Mouse (Mus musculus): ENCODE measurements at regions not wholly inside any gene's neighbourhood (a gene's known extent, or its start where the extent isn't known, plus 50 kb on each side); places are given as distances from the start of the nearest gene placed in this dataset.

DNA sequence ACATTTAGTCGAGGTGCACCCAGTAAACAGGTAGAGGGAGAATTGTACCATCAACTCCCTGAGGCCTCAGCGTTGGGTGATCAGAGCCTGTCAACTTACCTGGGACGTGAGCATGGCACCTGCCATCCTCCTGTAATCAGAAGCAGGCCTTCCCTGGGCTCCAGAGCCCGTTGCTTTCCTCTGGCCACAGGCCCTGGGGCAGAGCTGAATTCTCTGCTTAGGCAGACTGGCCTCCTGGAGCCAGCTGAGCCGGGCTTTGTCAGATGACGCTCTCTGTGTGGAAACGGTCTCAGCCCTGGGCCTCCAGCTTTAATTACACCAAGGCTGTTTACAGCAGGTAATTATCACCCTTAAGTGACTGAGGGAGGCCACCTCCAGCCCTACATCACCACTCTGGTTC, 92.6 kb upstream of the Pmepa1 start:
- no peak for DNase-seq (ENCODE audit: low spot score)

DNA sequence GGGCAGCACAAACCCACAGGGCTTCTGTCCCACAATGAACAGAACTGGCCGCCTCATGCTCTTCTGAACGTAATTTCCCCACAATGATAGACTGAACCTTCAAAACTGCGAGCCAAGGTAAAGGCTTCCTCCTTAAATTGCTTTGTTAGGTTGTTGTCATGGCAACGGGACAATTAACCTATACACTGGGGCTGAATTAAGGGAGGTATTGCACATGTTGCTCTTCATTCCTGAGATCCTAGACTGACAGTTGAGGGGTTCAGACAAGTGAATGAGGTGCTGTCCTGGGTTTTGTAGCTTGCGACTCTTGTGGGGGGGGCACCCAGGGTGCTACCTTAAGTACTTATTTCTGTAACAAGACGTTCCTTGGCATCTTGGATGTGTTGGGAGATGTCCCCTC, 100.6 kb upstream of the Pmepa1 start:
- DNase-seq (ENCODE audit: low spot score), result no peak

DNA sequence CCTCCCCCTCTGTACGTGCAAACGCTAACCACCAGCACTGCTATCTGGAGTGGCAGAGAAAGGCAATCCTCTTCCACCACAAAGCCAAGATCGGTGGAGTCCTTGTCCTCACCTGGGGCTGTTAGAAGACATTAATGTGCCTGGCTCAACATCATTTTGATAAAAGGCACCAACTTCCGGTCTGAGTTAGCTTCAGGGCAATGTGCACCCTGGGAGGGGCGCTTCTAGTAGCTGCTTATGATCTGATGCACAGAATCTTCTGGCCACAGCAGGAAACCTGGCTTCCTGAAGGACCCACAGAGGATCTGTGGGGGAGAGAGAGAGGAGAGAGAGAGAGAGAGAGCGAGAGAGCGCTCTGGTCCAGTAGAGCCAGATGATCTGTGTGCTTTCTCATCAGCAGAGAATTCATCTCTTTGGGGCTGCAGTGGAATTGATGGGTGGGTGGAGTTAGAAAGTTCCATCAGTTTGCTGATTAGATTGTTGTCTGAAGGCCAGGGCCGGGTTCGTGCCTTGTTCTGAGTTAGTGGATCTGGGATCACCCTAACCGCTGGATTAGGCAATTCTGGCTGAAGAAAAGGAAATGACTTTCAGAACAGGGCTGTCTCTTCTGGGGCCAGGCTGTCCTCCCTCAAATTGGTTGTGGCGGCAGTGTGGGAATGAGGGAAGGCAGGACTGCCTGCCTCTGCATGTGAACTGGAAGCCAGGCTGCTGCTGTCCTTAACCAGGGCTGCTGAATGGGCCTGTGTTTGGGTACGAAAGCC, 101.3 kb upstream of the Pmepa1 start:
- peak; percentile 12 for DNase-seq (ENCODE audit: low spot score)

DNA sequence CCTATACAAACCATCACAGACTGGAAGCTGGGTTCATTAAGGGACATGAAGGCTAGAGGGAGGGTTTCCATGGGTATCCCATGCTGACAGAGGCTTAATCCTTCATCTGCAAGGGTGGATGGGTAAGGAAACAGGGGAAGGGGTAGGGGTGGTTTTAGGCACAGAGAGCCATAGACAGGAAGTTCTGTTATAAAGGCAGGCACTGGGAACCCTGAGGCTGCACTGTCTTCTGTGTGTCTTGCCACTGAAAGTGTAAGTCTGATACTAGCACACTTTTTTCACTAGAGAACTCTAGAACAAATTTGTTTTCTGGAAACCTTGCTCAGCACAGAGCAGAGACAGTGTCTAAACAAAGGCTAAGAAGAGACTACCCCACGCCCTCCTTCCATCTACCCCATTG, 103.4 kb upstream of the Pmepa1 start:
- no peak for DNase-seq (ENCODE audit: low spot score)

DNA sequence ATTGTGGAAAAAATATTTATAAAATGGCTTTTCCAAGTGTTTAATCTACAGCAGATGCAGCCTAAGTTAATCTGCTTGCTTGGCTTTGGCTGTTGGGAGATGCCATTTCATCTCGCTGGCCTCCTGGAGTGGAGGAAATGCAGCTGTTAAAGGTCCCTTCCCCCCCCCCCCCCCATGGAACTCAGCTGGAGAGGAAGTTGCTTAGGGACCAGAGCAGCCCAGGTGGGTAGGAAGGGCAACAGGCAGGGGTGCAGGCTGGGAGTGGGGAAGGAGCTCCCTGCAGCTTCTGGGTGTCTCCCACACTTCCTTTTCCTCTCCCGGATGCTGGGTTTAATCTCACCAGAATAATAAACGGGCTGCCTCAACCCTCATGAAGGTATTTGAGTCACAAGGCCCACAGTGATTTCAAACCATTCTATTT, 104.0 kb upstream of the Pmepa1 start:
- no peak for DNase-seq (ENCODE audit: low spot score)

DNA sequence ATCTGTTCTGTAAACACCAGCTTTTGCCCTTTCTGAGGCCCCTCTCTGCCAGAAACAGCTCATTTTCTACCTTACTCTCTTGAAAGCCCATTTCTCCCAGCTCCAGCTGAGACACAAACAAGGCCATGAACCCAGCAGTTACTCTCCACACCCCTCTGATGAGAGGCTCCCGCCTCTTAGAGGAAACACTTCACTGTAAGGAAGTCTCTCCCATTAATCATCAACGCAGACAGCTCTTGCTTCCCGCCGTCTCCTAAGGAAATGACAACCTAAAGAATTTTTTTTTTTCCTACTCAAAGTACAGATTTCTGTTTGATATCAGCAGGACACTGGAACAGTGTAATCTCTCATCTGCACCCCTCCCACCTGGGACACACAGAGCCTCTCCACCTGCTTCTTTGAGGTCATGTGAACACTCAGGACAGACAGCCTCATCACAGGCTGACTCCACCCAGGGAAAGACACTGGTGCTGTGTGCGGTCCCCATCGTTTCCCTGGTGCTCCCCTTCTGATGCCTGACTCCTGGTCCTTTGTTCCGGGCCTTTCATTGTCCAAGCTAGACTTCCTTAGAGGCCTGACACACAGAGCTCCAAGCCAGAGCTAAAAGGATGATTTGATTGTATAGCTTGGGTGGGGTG, 106.0 kb upstream of the Pmepa1 start:
- DNase-seq (ENCODE audit: low spot score), result no peak

DNA sequence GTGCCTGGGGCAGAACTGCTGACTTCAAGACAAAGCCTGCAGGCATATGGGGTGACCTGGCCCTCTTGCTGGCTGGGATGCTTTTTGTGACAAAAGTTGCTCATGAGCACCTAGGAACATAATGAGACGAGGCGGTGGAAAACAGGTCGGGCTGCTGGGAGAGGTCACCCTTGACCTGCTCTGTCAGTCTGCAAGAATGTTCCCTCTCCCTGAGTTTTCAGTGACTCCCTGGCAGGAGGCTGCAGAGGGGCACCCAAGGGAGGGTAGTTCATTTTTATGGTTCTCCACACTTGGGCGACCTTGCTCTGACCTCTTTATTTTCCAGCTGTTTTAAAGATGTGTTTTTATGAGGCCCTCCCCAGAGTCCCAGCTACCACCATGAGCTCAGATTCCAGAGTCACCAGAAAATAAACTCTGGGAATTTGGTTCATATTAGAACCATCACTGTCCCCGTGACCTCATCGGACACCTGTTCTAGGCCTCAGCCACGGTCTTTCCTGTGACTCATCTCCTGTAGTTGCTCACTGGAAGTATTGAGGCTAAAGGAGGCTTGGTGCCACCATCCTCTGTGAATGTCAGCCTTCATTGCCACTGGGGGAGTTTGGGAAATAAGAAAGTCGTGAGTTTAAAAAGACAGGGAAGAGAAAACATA, 108.7 kb upstream of the Pmepa1 start:
- DNase-seq (ENCODE audit: low spot score), result no peak

DNA sequence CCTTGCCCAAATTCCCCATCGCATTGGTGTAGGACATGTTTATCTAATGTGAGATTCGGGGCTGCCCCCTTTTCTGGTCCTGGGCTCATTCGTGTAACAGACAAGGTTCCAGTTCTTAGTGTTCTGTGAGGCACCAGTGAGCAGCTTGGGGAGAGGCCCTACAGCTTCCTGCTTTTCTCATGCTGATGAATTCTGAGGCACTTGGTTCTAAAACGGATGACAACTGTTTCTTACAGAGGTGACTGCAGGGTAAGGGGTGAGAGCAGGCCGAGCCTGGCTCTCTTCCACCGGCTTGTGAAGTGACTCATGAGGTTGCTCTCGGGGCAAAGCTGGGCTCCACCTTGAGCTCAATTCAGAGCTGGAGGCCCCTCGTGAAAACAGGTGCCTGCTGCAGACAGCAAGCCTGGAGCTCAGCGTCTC, 109.4 kb upstream of the Pmepa1 start:
- DNase-seq (ENCODE audit: low spot score), result no peak

DNA sequence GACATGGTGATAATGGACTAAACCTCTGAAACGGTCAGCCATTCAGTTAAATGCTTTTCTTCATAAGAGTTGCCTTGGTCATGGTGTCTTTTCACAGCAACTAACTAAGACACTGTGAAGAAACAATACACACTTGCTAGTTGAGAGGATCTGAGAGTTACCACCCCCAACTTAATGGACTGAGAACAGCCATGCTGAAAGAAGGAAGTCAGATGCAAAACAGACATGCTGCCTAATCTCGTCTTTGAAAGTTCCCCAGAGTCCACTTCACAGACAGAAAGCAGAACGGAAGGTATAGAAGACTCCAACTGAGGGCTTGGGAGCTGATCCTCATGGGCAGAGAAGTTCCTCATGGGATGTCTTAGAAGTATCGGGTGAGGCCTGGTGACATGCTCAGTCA, 111.8 kb upstream of the Pmepa1 start:
- no peak for DNase-seq (ENCODE audit: low spot score)

DNA sequence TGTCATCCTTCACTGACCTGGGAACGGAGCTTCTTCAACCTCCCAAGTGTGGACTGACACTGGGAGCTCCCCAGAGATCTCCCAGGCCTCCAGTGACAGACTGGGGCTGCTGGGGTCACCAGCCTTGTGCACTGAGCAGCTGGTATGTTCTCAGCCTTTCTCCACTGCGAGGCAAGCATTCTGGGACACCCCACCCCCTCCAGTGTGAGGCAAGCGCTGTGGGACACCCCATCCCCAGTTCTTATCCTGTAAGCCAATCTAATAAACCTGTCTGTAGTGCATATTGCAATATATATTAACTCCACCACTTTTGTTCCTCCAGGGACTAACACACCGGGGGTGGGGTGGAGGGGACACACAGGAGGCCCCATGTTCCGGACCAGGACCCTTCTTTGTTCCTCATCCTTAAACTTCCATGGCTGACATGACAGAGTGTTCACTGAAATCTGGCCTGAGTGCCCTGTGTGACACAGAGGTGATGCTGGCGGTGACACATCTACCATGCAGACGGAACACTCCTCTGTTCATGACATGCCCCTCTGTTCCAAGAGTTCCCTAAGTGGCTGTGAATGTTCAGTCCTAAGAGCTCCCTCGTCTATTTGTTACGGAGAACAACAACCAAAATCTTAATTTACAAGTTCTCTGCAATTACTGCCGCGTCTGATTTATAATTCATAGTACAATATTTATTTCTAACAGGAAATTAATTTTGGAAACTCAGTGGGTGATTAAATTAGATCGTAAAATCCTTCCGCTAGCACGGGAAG, 116.4 kb upstream of the Pmepa1 start:
- DNase-seq (ENCODE audit: low spot score), result no peak

DNA sequence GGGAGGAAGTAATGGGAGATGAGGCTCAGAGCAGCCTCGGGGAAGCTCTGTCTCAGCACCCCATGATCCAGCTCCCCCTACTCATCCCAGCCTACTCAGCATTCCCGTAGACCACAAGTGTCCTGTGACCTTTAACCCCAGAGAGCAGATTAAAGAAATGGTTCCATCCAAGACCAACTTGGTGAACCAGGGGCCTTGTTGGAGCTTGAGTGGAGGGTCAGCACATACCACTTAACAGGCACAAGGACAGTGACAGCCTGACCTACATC, 116.9 kb upstream of the Pmepa1 start:
- no peak for DNase-seq (ENCODE audit: low spot score)

DNA sequence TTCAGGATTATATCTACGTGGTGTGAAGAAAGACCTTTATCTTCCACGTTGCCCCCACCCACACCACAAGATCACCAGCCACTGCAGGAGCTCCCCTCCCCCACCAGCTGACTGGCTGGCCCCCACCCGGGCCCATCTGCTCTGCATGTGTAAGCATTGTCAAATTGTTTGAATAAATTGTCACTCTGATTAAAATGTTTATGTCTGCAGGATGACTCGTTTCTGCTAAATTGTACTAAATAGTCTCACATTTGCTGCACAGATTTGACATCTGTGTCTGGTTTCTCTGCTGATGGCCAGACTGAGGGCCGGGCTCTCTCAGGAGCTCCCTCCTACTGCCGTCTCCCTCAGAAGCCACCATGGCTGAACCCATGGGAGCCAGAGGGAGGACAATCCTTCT, 119.2 kb upstream of the Pmepa1 start:
- no peak for DNase-seq (ENCODE audit: low spot score)

DNA sequence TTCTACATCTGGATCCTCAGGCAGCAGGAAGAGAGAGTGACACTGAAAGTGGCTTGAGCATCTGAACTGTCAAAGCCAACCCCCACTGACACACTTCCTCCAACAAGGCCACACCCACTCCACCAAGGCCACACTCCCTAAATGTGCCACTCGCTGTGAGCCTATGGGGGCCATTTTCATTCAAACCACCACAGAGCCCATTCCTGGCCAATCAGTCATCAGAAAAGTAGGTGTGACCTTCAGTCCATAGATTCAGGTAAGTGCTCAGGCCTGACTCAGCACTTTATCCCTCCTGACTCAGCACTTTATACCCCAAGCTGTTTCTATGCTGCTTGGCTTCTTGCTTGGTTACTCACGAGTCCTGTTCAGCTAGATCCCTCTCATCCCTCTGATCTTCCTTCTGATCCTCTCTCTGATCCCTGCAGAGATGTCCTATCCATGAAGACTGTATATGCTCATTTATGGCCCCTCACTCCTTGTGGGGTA, 121.6 kb upstream of the Pmepa1 start:
- DNase-seq (ENCODE audit: low spot score), result no peak

DNA sequence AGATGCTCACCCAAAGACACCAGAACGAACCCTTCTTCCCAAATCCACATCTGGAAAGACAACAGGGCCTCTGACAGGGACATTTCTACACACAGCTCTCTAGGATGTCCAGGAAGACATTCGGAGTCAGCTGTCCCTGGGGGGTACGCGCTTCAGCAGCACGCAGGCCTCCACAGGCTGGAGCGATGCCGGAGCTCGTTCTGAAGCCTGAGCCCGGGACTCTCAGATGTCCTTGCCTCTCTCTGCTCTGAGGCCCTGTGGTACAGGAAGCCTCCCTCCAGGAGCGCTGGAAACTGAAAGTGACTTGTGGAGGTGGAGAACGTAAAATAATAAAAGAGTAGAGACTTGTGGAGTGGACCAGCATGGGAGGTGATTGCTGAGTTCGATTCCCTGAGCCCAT, 116.8 kb upstream of the 1700021F07Rik start:
- DNase-seq (ENCODE audit: low spot score), result no peak

DNA sequence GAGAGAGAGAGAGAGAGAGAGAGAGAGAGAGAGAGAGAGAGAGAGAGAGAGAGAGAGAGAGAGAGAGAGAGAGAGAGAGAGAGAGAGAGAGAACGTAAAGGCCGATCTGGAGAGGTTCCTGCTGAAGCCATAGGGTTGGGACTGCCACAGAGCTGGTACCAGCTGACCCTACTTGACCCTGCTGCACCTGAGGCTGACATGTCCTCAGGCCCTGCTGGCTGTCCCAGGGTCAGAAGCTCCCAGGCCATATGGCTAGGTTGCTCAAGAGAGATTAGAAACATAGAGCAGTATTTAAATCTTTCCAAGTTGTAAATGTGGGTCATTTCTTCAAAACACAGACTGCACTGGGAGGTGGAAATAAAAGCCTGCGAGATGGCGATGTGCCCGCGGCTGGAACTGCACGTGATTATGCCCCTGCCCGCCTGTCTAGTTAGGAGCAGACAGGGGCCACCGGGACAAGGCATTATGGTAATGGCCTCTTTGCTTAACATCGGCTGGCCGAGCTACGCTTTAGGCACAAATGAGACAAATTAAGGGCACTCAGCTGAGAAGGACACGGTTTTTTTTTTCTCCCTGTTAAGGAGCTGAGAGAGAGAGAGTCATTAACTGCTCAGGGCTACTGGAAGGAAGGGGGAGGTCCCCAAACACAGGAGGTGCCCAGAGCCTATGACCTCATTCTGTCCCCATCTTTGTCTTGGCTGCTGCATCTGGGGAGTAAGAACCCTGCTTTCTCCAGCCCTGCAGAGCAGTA, 115.9 kb upstream of the 1700021F07Rik start:
- no peak for DNase-seq (ENCODE audit: low spot score)

DNA sequence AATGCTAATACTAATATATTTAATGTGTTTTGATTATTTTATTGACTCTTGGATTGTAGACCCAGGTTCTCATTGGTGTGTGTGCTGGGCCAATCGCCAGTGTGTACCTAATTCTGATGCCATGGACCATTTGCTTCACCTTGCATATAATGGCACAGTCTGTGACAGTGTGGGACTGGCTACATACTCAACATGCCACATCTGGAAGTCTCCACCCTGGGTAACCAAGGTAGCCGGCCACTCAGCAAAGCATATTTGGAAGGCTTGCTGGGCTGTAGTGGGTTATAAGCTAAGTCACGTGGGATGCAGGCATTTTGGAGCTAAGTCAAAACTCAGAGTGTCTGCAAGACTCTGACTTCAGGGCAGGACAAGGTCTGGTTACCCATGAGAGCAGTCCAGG, 115.3 kb upstream of the 1700021F07Rik start:
- DNase-seq (ENCODE audit: low spot score), result no peak

DNA sequence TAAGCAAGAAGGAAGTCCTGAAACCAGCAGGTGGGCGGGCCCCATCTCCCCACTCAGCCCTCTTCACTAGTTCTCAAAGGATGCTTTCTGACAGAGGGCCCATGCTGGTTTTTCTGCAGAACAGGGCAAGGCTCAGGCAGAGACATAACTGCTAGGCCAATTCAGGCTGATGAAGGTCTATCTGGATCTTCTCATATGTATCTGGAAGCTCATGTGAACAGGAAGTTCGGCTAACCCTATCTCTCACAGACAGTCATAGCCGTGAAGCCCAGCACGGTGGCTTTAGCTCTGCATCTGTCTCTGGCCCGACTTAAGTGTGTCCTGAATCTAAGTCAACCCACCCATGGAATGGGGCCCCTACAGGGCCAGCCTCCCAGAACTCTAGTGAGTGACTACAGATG, 113.7 kb upstream of the 1700021F07Rik start:
- no peak for DNase-seq (ENCODE audit: low spot score)

DNA sequence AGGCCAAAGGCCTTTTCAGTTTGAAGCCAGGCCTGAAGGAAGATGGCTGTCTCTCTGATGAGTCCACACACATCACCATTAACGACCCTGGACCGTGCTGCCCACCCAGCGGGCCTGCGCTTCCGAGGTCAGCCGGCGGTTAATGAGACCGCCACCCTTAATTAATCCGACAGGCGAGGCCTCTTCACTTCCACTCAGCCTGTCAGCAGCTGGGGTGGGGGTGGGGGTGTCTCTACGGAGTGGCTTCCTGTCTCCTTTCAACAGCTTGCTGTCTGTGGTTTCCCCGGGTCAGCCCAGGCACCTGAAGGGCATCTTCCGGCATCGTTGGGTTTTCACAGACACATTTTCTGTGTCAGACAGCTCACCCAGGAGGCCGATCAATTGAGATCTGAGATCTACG, 113.0 kb upstream of the 1700021F07Rik start:
- DNase-seq (ENCODE audit: low spot score), result no peak

DNA sequence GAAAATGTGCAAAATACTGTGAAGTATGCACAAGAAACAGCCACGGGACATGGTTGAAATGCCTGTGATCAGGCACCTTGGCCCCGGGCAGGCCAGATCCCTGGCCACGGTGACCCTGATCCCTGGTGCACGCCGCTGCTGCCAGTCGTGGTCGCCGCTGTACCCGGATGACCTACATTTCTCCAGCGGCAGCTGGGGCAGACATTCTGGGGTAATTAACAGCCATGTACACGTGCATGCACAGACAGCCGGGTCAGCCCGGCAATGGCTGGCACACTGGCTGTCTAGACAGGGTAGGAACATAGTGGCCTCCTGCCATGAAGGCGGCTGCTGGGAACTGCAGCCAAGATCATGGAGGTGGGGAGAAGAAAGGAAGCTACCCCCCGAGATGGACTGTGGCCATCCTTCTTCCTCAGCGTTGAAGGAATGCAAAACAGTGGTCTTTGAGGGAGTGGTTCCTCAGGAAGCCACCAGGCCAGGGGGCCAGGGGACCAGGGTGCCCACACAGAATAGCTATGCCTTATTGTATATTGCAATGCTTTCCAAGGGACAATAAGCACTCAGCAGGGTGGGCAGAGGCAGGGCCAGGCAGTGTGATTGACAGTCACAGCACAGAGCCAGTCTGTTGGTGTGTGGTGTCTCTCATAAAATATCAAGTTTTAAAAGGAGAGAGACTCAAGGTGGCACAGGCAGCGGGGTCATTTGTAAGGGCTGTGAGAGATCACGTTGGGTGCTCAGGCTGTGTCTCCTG, 108.3 kb upstream of the 1700021F07Rik start:
- DNase-seq (ENCODE audit: low spot score), result peak; percentile 33

DNA sequence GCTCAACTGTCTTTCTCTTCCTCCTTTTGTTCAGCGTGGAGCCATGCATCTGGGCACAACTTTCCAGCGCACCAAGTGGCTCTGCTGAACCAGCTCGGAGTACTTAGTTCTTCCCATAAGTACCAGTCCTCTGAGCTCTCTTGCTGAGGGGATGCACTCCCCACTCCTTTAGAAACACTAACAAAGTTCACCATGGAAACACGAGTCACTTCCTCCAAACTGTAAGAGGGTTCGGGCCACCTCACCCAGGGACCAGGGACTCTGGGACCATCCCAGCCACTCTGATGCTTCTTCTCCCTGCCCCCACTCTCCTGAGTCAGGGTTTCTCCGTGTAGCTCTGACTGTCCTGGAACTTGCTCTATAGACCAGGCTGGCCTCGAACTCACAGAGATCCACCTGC, 107.0 kb upstream of the 1700021F07Rik start:
- DNase-seq (ENCODE audit: low spot score), result no peak

DNA sequence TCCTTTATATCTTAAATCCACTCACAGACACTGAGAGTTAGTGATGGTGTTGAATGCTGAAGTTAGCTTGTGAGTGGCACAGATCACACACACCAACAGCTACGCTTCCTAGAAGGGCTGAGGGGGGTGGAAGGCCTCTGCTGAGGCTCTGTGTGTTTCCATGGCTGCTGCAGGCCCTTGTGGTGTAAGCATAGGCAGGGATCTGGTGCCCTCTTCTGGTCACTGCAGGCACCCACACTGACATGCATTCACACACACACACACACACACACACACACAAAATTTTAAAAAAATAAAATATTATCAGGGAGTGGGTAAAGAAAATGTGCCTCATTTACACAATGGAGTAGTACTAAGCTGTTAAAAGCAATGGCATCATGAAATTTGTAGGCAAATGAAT, 105.5 kb upstream of the 1700021F07Rik start:
- DNase-seq (ENCODE audit: low spot score), result no peak
